Mouse (Mus musculus) layer of hippocampus, postnatal 36 days (tissue): Measurements from ENCODE around the gene Olfr71. TPM values are rescaled to one million over a fixed set of nuclear protein-coding genes. Genes with fewer than 3 reads are reported as not detected.

Experiments used
- DNase-seq, 2 experiments: peaks; one replicate each; pipeline ENCODE4 v3.0.0; 2022
- total RNA-seq, 2 experiments: library from RNA; stranded (reverse); gene quantifications; 2 replicates each; pipeline ENCODE4 v1.2.3; 2021

Gene Olfr71
- total RNA-seq, 2 experiments from 2014 or later, result not detected

DNA sequence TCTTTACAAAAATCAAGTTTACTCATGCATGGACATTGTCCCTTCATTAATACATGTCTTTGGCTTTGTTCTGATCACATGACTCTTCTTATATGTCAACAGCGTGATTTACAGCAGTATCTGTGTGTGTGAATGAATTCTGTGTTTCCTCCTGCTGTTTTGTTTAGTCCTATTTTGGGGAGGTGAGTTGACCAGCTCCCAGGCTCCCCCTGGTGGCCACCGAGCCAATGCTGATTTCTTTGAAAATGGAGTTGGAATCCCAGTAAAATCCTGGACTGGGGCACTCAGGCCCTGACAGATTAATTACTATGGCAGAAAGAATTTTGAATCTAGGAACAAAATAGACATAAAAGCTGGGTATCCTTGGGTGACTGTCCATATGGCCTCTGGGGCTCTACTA, 1.8 kb upstream of the Olfr71 start:
- peak; percentile 65 to 74 for DNase-seq

DNA sequence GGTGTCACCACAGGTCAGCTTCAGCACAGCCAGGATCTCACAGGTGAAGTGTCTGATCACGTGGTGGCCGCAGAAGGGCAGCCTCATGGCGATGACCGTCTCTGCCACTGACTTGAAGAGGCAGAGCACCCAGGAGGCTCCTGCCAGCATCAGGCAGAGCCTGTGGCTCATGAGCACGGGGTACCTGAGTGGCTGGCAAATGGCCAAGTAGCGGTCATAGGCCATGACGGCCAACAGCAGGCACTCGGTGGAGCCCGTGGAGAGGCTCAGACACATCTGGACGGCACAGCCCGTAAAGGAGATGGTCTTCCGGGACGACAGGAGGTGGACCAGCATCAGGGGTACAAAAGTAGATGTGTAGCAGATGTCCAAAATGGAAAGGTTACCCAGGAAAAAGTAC, 4.1 kb downstream of the Olfr71 start:
- no peak for DNase-seq

DNA sequence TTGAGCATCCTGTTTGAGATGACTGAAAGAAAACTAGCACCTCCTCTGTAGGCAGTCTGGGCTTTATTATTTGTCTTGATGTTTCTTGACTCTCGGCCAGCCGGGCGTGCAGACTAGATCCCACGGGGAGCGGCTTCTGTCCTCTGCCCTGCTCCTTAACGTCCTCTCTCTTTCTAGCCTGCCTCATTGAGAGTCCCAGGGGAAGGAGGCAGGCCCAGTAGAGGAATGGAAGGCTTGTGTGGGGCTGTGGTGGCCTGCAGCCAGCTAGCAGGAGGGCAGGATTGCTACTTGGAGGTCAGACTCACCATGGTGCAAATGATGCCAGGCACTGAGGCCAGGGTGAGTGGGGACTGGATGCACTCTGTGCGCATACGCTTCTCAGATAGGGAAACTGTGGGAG, 6.2 kb downstream of the Olfr71 start:
- DNase-seq, result no peak

DNA sequence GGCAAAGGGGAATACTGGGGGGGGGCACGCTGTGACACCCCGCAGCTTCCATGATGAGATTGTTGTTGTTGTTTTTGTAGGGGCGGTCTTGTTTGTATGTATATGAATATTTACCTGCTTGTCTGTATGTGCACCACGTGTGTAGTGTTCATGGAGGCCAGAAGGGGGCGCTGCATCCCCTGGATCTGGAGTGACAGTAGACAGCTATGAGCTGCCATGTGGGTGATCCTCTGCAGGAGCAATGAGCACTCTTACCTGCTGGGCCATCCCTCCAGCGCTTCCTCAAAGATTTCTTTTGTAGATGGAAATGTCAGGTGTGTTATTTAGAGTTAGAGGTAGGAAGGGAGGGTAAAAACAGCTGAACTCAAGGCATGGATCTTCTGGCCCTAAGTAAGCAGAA, 6.6 kb downstream of the Olfr71 start:
- no peak for DNase-seq

DNA sequence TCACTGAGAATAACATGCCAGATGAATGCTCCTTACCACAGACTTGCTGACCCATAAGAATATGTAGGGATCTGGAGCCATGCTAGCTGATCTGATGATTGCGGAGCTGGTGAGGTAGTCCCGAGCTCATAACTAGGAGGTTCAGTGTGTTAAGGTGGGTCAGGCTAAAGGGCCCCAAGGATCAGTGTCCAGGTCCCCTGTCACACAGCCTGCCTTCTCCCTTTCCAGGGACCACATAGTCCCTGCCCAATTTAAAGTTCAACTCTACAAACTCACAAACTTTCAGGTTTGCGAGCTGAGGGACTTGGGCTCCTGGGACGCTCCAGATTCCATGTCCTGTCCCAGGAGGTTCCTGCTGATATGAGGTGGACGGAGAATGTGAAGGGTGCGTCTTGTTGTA, 9.3 kb downstream of the Olfr71 start, which contains the start of gene Olfr70:
Olfr70 (minus strand) TSS at position 101 of the 400 bp plus-strand sequence.
- no peak for DNase-seq

DNA sequence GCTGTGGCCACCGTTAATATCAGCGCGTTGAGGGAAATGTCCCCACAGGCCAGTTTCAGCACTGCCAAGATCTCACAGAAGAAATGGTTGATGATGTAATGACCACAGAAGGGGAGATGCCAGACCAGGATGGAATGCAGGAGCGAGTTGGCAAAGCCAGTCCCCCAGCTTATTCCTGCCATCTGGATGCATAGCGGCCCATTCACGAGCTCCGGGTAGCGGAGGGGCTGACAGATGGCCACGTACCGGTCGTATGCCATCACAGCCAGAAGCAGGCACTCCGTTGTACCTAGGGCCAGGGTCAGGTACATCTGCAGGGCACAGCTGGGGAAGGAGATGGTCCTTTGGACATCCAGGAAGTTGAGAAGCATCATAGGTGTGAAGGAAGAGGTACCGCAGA, 13.5 kb downstream of the Olfr71 start:
- DNase-seq, result no peak

DNA sequence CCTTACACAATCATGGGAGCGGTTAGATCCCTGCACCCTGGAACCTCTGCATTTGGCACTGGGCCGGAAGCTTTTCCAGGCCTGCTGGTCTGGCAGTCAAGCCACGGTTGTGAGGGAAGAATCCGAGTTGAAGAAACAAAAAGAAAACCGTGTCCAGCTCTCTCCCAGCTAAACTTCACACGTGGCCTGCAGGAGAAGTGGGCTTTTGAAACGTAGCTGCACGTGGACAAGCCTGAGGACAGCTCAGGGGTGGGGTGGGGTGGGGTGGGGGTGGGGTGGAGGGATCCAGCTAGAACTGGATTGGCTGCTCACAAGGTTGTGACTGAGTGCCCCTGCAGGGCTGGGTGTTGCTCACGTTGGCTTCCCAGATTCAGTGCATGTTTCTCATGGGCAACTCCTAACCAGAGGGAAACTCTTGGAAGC, 14.8 kb downstream of the Olfr71 start:
- no peak for DNase-seq

DNA sequence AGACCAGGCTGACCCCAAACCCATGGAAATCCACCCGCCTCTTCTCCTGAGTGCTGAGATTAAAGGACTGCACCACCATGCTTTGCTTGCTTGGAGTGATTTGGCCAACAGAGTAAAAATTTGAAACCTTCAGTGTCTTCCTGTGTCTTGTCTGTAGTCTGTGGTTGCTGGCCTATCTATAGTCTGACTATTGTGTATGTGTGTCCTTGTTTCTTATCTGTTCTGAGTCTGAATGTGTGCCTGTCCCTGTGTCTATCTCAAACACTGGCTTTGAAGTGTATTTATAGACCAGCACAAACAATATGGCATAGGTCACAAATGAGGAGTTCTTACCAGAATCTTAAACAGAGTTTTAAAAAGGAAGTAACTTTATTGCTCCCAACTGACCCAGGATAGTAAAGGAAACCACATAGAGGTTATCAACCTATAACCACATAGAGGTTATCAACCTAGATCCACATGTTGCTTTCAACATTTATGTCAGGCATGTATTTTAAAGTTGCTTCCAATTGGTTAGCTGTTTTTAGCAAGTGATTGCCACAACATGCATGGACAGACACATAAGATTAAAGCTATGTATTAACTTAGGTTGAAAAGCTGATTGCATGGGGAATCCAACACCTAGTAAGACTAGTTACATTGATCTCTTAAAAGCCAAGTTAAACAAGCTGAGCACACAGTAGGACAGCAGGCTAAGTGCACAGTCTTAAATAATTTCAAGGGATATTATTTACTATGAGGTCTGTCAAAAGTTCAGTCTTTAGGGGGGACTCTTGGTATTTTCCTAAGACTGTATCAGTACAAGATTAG, 15.4 kb downstream of the Olfr71 start:
- no peak for DNase-seq

DNA sequence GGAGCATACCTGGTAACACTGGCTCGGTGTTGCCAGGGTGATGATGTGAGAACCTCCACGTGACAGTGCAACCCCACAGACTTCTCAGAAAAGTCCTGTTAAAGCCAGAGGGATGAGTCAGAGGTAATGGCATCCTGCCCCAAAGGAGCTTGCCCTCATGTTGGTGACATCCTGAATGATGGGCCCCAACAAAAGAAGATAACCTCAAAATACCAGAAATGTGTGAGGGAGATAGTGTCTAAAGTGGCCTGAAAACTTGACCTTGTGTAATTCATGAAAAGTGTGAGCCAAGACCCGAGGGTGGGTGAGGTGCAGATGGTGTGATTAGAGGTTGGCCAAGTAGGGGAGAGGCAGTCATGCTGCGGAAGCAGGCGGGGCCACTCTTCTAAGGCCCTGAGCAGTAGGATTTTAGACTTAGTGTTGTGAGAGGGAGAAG, 16.2 kb downstream of the Olfr71 start:
- no peak for DNase-seq

DNA sequence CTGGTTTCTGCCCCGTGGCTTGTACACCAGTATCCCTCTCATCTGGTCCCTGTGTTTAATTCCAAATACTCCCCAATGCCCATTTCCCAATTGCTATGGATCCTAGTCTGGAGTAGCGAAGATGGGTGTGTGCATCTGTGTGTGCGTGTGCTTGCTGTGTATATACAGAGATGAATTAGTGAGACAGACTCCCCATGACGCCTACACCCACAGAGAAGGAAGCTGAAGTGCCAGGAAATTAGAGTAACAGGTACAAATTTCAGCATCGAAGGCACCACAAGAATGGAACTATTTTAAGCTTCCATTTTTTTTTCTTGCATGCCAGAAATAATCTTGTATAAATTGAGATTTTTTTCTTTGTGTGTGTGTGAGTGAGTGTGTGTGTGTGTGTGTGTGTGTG, 19.0 kb downstream of the Olfr71 start:
- no peak for DNase-seq

DNA sequence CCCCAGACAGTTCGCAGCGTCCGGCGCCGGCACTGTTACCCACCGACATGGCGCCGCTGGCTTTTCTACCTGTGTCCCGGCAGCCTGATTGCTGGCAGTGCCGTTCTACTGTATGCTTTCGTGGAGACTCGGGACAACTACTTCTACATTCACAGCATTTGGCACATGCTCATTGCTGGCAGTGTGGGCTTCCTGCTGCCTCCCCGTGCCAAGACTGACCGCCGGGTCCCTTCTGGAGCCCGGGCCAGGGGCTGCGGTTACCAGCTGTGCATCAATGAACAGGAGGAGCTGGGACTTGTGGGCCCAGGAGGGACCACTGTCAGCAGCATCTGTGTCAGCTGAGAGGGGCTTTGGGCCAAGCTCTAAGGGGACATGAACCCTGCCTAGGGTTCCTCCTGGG, 20.0 kb downstream of the Olfr71 start:
- DNase-seq, result no peak

DNA sequence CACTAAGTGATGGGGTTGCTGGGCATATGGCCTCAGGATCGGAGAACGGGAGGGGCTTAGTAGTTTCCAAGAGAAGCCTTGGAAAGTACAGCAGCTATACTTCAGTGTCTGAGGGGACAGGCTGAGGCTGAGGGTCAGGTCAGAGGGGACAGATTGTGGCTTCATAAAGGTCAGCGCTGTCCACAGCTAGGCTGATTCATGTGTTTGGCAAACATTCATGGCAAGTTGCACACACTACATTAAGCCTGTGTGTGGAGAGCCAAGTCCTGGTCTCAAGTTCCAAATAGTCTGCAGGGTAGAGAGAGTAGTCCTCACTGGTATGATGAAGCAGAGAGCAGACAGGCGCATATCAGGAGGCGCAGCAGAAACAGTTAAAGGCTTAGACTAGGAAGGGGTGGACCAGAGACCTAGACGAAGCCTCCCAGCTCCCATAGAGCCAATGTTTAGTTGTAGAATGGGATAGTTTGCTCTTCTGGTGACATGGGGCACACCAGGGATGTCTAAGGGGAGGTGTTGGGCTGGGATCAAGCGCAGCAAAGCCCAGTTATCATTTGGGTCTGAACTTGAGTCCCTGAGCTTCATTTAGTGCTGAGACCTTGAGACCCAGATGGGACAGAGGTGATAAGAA, 30.5 kb downstream of the Olfr71 start:
- DNase-seq, result no peak

DNA sequence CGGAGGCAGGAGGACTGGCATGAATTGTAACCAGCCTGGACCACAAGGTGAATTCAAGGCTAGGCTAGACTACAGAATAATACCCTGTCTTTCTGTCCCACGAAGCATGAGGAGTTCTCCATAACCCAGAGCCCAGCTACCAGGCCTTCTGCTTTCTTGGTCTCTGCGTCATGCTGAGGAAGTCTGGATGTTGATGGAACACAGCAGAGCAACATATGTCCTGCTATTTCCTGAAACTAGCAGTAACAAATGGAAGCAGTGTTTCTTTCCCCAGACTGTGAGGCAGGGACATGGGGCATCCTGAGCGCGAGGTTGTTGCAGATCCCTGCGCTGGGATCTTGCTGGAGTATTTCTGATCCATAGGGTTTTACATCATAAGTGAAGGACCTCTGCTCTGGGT, 31.5 kb downstream of the Olfr71 start:
- peak in 1 of 2 experiments; percentile 33 for DNase-seq

DNA sequence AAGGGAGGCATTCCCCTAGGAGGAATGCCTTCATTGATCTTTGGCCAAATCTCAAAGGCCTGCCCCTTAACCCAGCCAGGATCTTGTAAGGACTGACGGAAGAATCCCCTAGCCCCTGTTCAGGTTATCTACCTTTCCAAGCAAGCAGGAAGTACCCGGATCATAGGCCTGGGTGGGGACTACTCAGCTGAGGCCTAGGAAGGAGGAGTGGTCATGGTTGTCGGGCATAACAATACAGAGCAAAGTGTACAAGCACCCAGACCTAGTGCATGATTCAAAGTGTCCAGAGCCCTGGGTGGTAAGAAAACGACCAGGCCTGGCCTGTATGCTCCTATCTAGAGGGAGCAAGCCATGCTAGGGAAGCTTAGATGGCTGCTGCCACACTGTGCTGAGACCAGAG, 34.4 kb downstream of the Olfr71 start:
- DNase-seq, result no peak

DNA sequence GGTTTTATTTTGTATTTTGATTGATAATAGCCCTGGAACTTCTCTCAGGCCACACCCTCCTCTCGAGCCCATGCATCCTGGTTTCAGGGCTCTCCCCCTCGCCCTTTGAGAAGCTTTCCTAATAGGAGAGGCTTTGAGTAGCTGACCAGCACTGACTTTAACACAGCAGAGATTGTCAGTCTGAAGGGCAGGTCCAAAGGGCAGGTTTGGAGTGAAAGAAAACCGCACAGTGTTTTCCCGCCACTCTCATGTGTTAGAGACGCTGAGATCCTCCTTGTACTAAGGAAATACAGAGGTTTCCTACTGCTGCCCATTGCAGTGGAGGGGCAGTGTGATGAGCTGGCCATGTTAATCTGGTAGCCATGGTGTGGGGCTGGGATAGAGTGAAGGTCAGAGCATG, 35.1 kb downstream of the Olfr71 start:
- no peak for DNase-seq

DNA sequence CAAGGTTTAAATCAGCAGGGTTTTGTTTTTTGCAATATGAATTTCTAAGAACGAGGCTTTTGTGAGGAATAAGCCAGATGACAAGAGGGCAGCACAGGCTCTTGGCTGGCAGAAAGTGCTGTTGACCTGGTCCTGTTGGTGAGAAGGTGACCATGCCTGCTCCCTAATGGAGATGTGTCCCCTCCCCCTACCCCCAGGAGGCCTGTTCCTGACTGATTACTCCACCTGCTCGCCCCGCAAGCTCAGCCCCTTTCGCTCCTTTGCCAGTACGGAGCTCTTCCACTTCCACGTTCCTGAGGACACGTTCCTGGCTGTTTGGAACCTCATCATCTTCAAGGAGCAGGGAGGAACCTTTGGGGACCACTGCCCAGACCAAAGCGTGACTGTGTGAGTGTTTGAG, 36.4 kb downstream of the Olfr71 start:
- DNase-seq, result no peak

DNA sequence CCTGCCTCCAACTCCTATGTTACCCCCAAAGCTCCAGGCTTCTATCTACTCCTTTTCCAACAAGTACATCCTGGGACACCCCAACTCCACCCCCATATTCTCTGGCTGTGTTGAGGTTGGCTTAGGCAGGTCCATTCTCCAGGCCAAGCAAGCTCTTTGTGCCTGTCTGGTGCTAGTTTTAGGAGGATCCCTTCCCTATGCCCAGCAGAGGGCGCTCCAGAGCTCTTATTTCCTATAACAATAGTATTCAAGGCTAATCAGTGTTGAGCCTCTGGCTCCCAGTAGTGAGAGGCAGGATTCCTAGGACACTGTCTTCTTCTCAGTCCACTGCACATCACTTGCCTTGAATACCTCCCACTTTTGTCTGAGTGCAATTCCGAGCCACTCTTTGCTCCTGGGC, 38.0 kb downstream of the Olfr71 start:
- peak; percentile 78 to 79 for DNase-seq

DNA sequence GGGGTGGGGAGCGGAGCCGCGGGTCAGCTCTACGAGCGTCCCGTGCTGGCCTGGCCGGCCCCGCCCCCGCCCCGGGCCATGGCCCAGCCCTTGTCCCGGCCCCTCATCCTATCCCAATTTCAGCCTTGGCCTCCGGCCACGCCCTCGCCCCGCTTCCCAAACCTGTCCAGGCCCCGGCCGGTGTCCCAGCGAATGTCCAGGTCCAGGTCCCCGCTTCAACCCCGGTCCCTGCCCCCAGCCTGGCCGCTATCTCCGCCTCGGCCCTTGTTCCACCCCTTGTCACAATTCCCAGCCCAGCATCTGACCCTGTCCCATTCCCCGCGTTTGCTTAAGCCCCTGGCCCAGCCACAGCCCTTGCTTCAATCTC, 40.6 kb downstream of the Olfr71 start:
- peak in 1 of 2 experiments; percentile 54 for DNase-seq

DNA sequence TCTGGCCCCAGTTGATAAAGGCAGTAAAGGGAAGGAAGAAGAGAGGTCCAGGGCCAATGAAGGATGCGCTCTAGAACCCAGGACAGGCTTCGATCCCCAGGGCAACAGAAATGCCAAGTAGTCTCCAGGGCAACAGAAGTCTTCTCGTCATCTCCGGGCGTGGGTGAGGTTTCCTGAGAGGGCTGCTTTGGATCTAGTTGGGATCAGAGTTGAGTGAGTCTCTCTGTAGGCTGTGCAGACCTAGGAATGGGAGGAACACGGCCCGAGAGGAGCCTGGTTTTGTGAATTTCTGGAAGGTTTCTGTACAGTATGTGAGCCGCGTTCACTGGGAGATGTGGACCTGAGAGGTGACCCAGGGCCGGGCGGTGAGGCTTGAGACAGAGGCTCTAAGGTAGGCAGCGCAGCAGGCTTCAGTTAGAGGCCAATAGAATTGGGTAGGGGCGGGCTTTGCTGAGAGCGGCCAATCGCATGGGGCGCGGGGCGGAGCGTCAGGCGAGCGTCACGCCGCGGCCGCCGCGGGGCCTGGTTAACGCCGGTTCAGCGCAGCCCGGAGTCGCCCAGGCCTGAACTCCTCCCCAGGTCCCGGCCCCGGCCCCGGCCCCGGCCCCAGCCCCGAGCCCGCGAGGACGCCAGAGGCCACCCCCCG, 41.1 kb downstream of the Olfr71 start, which contains the start of the genes Tmem8b and Fam221b:
Tmem8b (plus strand) TSS at position 190 of the 646 bp plus-strand sequence.
Fam221b (minus strand) TSS at position 364 of the 646 bp plus-strand sequence.
- peak; percentile 88 for DNase-seq

DNA sequence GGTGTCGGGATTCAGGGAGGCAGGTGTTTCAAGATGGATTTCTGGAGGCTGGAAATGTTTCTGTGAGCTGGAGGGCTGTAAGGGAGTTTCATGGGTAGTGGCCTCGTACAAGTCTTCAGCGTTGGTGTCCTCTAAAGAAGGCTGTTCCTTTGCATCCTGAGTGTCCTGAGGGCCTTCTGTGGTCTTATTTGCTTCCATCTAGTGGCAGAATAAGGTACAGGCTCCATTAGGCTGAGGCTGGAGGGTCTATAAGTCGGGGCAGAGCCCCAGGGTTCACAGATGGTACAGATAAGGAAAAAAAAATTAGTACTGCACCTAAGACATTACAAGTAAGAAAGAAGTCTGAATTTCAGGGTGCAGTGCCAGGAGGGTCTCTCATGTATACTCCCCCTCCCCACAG, 43.6 kb downstream of the Olfr71 start:
- no peak for DNase-seq

DNA sequence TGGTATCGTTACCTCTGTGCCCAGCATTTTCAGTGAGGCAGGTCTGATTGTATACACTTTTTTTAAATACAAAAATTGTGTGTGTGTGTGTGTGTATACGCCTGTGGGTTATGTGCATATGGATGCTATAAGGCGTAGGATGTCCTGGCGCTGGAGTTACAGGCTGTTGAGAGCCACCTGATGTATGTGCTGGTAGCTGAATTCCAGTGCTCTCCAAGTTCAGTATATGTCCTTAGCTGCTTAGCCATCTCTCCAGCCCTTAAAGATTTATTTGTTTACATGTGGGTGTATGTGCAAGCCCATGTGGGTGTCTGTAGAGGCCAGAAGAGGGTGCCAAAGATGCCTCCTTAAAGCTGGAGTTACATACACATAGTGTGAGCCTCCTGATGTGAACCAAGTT, 52.9 kb downstream of the Olfr71 start:
- DNase-seq, result no peak

DNA sequence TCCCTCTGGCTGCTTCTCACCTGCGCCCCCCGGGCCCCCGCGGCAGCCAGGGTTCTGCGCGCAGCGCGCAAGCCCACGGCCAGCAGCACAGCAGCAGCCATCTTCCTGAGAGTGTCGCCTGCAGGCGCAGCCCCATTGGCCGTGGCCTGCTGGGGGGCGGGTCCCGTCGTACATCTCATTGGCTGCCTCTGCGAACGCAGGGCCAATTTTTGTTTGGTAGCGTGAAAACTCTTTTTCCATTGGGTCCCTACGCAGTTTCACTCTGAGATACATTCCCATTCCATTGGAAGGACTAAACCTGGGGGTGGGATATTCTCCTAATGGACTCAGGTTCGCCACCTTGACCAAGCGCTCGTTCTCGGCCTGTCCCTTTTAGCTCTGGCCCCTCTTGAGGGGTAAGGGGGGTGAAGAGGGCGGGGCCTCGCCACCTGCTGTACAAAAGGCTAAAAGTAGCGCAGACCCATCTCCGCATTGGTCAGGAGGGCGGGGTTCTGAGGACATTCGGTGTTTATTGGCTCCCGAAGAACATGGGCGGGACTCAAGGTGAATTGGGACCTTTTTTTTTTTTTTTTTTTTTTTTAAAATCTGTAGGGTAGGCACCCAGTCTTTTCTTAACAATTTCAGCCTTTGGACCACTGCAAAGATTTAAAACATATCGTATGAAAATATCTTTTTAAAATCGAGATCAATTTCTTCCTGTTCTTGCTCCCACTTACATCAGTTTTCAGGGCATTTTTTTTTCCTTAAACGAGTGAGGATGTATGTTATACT, 53.5 kb downstream of the Olfr71 start, which contains the start of gene Hint2:
Hint2 (minus strand) TSS at position 128 of the 771 bp plus-strand sequence.
- DNase-seq, result peak; percentile 93 to 94
